In genomic region chr16:4684457-4684791, GRCm38 (mm10) we compare ENCODE assay signal across 8 mouse cellular contexts. TPM values are rescaled to one million over a fixed set of nuclear protein-coding genes. Genes with fewer than 3 reads are reported as not detected.
A peak's percentile ranks its signal among the peaks of the same experiment; 100 is the strongest.
DNase-seq lines count a peak whose midpoint lies in the region; ATAC-seq and TF ChIP-seq lines count a peak whose summit lies in the region.

No protein-coding gene starts in this region.

- no peak for TF ChIP-seq POLR2A in embryonic fibroblast, embryonic 13.5 days (IDR thresholded peaks at IDR 0.05; ENCODE audit: low read depth, low read length)
- TF ChIP-seq POLR2A in olfactory bulb, adult 2 months (IDR thresholded peaks at IDR 0.05; ENCODE audit: insufficient read depth, low read depth, low read length) = no peak

- TF ChIP-seq EP300 in lung, postnatal 0 days (IDR thresholded peaks at IDR 0.05) = no peak

- no peaks in the 10 kb centered on the region for H3K9me3 ChIP-seq in lung, postnatal 0 days (ENCODE audit: low read length)
- no peaks in the 10 kb centered on the region for H3K9me3 ChIP-seq in limb, embryonic 11.5 days (ENCODE audit: control insufficient read depth, low read length)

- peak overlapping the region; percentile 79 for H3K9ac ChIP-seq in lung, postnatal 0 days (replicated peaks; ENCODE audit: low read depth)
- peak overlapping the region; percentile 79 for H3K9ac ChIP-seq in limb, embryonic 11.5 days (ENCODE audit: low read length)

- H3K27ac ChIP-seq in lung, postnatal 0 days (ENCODE audit: low read length) = no peak overlapping the region
- H3K27ac ChIP-seq in embryonic fibroblast, embryonic 13.5 days (ENCODE audit: insufficient read depth, low read length) = 0 out of 2 replicates have a peak overlapping the region, but pooled peaks have one; percentile 21
- no peak overlapping the region for H3K27ac ChIP-seq in limb, embryonic 11.5 days (replicated peaks; ENCODE audit: low read depth, low read length)
- H3K27ac ChIP-seq in olfactory bulb, adult 2 months (ENCODE audit: insufficient read depth, low read depth, low read length) = no peak overlapping the region

- peak overlapping the region; percentile 90 for H3K4me3 ChIP-seq in lung, postnatal 0 days (ENCODE audit: low read depth, low read length)
- H3K4me3 ChIP-seq in embryonic fibroblast, embryonic 13.5 days (ENCODE audit: insufficient read depth, low read length) = peak overlapping the region; percentile 94
- peak overlapping the region; percentile 91 for H3K4me3 ChIP-seq in limb, embryonic 11.5 days (ENCODE audit: low read depth, low read length)
- H3K4me3 ChIP-seq in olfactory bulb, adult 2 months (ENCODE audit: insufficient read depth, low read depth, low read length) = peak overlapping the region; percentile 88

- no peak for ATAC-seq in lung, postnatal 0 days
- no peak for ATAC-seq in limb, embryonic 11.5 days (ENCODE audit: insufficient number of reproducible peaks, low FRiP score, low TSS enrichment, low read depth)

- DNase-seq in lung, postnatal 0 days (ENCODE audit: low spot score) = peak; percentile 16
- no peak for DNase-seq in lung, postnatal 36 days
- no peak for DNase-seq in limb, embryonic 11.5 days (ENCODE audit: low spot score)
- DNase-seq in right cerebral cortex, postnatal 10 days (ENCODE audit: low spot score in 2 of 2) = no peak
- DNase-seq in kidney, adult 18-20 months = no peak
- DNase-seq in cerebellum, postnatal 14 days = no peak

- TF ChIP-seq CTCF in lung, postnatal 0 days (IDR thresholded peaks at IDR 0.05) = no peak
- no peak for TF ChIP-seq CTCF in embryonic fibroblast, embryonic 13.5 days (IDR thresholded peaks at IDR 0.05; ENCODE audit: borderline replicate concordance, insufficient read depth, low read length)
- no peak for TF ChIP-seq CTCF in olfactory bulb, adult 2 months (IDR thresholded peaks at IDR 0.05; ENCODE audit: insufficient read depth, low read depth, low read length)

- peak overlapping the region; percentile 85 for H3K4me2 ChIP-seq in lung, postnatal 0 days (replicated peaks; ENCODE audit: low read depth, low read length)
- H3K4me2 ChIP-seq in limb, embryonic 11.5 days (ENCODE audit: low read depth, severe bottlenecking) = peak overlapping the region; percentile 88

- H3K4me1 ChIP-seq in lung, postnatal 0 days (ENCODE audit: insufficient read depth, low read depth, low read length) = peaks cover 4% of the 10 kb centered on the region; the same call in 1 of the 2 replicates
- peaks cover 11% of the 10 kb centered on the region for H3K4me1 ChIP-seq in embryonic fibroblast, embryonic 13.5 days (ENCODE audit: control insufficient read depth, insufficient read depth, low read length)
- H3K4me1 ChIP-seq in limb, embryonic 11.5 days (ENCODE audit: control insufficient read depth, insufficient read depth, low read length) = no peaks in the 10 kb centered on the region
- no peaks in the 10 kb centered on the region for H3K4me1 ChIP-seq in olfactory bulb, adult 2 months (ENCODE audit: control insufficient read depth, insufficient read depth, low read length)

- no peaks in the 10 kb centered on the region for H3K36me3 ChIP-seq in lung, postnatal 0 days (ENCODE audit: insufficient read depth, low read length)
- H3K36me3 ChIP-seq in limb, embryonic 11.5 days (ENCODE audit: control insufficient read depth, insufficient read depth, low read length) = peaks cover 7% of the 10 kb centered on the region

- H3K27me3 ChIP-seq in lung, postnatal 0 days (replicated peaks; ENCODE audit: insufficient read depth, low read length) = no peaks in the 10 kb centered on the region
- H3K27me3 ChIP-seq in limb, embryonic 11.5 days (ENCODE audit: control insufficient read depth, insufficient read depth, low read length) = no peaks in the 10 kb centered on the region

- under 1% methylated on average over 9 of the region's 9 CpGs for WGBS in lung, postnatal 0 days
- under 1% methylated on average over 9 of the region's 9 CpGs for WGBS in limb, embryonic 11.5 days
- WGBS in olfactory bulb, adult 2 months = 2% methylated on average over 9 of the region's 9 CpGs

RNA-seq across cellular contexts. Expression of gene Coro7, which starts 4.8 kb away (rescaled TPM):
- 8.7 and 9.0 TPM in 2 replicates for polyA plus RNA-seq in lung, postnatal 0 days (2015; fragmentation: Nextera tagmentation; extraction: Ambion mirVana)
- 17.7 and 23.3 TPM in 2 replicates for polyA plus RNA-seq in embryonic fibroblast, embryonic 13.5 days (2011; ENCODE audit: insufficient read length, low read depth, missing spikeins)
- polyA plus RNA-seq in limb, embryonic 11.5 days (2014; fragmentation: Nextera tagmentation; extraction: Ambion mirVana) = 13.1 and 15.7 TPM in 2 replicates
- not detected in 2 replicates for polyA plus RNA-seq in olfactory bulb, adult 2 months (2012; ENCODE audit: insufficient read depth, insufficient read length, low replicate concordance, missing spikeins)

RNA-seq across cellular contexts. Expression of gene Nmral1, which starts 34.7 kb away (rescaled TPM):
- polyA plus RNA-seq in lung, postnatal 0 days (2015; fragmentation: Nextera tagmentation; extraction: Ambion mirVana) = 6.0 and 7.1 TPM in 2 replicates
- 9.7 and 14.8 TPM in 2 replicates for polyA plus RNA-seq in embryonic fibroblast, embryonic 13.5 days (2011; ENCODE audit: insufficient read length, low read depth, missing spikeins)
- 249 and 258 TPM in 2 replicates for polyA plus RNA-seq in limb, embryonic 11.5 days (2014; fragmentation: Nextera tagmentation; extraction: Ambion mirVana)
- polyA plus RNA-seq in olfactory bulb, adult 2 months (2012; ENCODE audit: insufficient read depth, insufficient read length, low replicate concordance, missing spikeins) = not detected in 2 replicates

RNA-seq across cellular contexts. Expression of gene Hmox2, which starts 41.7 kb away (rescaled TPM):
- 92.4 and 97.9 TPM in 2 replicates for polyA plus RNA-seq in lung, postnatal 0 days (2015; fragmentation: Nextera tagmentation; extraction: Ambion mirVana)
- 47.7 and 50.0 TPM in 2 replicates for polyA plus RNA-seq in embryonic fibroblast, embryonic 13.5 days (2011; ENCODE audit: insufficient read length, low read depth, missing spikeins)
- 103 and 111 TPM in 2 replicates for polyA plus RNA-seq in limb, embryonic 11.5 days (2014; fragmentation: Nextera tagmentation; extraction: Ambion mirVana)
- polyA plus RNA-seq in olfactory bulb, adult 2 months (2012; ENCODE audit: insufficient read depth, insufficient read length, low replicate concordance, missing spikeins) = not detected in 2 replicates

RNA-seq across cellular contexts. Expression of gene Dnaja3, which starts 44.6 kb away (rescaled TPM):
- 37.8 and 38.9 TPM in 2 replicates for polyA plus RNA-seq in lung, postnatal 0 days (2015; fragmentation: Nextera tagmentation; extraction: Ambion mirVana)
- 39.7 and 47.6 TPM in 2 replicates for polyA plus RNA-seq in embryonic fibroblast, embryonic 13.5 days (2011; ENCODE audit: insufficient read length, low read depth, missing spikeins)
- 56.5 and 59.1 TPM in 2 replicates for polyA plus RNA-seq in limb, embryonic 11.5 days (2014; fragmentation: Nextera tagmentation; extraction: Ambion mirVana)
- not detected in 2 replicates for polyA plus RNA-seq in olfactory bulb, adult 2 months (2012; ENCODE audit: insufficient read depth, insufficient read length, low replicate concordance, missing spikeins)

RNA-seq across cellular contexts. Expression of gene Vasn, which starts 44.7 kb away (rescaled TPM):
- polyA plus RNA-seq in lung, postnatal 0 days (2015; fragmentation: Nextera tagmentation; extraction: Ambion mirVana) = 17.4 and 18.0 TPM in 2 replicates
- 72.1 and 79.5 TPM in 2 replicates for polyA plus RNA-seq in embryonic fibroblast, embryonic 13.5 days (2011; ENCODE audit: insufficient read length, low read depth, missing spikeins)
- 20.2 and 22.3 TPM in 2 replicates for polyA plus RNA-seq in limb, embryonic 11.5 days (2014; fragmentation: Nextera tagmentation; extraction: Ambion mirVana)
- not detected in 2 replicates for polyA plus RNA-seq in olfactory bulb, adult 2 months (2012; ENCODE audit: insufficient read depth, insufficient read length, low replicate concordance, missing spikeins)

Comparison
In these comparisons a context has a peak if more than half of its experiments do, and no peak if none do; other contexts are left out.
1. RNA of gene Hmox2, which starts 41.7 kb away (polyA plus RNA-seq): 103 to 111 TPM in limb, embryonic 11.5 days, 92.4 to 97.9 TPM in lung, postnatal 0 days and 47.7 to 50.0 TPM in embryonic fibroblast, embryonic 13.5 days; not detected in olfactory bulb, adult 2 months; every median in the first group is over 10 times any median in the second.
2. Peak in every context shown above with its lines, with median percentiles within 50 percentile points of each other: H3K4me3 ChIP-seq.